Mouse (Mus musculus): ENCODE results near the gene Ppp1r12b.
A peak's percentile ranks its signal among the peaks of the same experiment; 100 is the strongest.

Gene Ppp1r12b

GRCm38 (mm10) chr1:134829635-134830034, 126.1 kb downstream of the Ppp1r12b start:
- TF ChIP-seq POU5F1 (IDR thresholded peaks at IDR 0.05; ENCODE audit: borderline replicate concordance, low read length), result no peak
- TF ChIP-seq CTCF (conservative IDR thresholded peaks at IDR 0.05; ENCODE audit: low read length), result 0 out of 2 replicates have a peak, but pooled peaks have one; percentile 5
- Histone ChIP-seq H3K9me3 (ENCODE audit: low read length) (no peaks in the 10 kb centered on the region), H3K4me1 (replicated peaks; ENCODE audit: low read depth, low read length) (no peaks in the 10 kb centered on the region; the same call in 1 of the 2 replicates), H3K27me3 (ENCODE audit: insufficient read depth, low read length) (no peaks in the 10 kb centered on the region), H3K4me3 (replicated peaks; ENCODE audit: low read length) (no peak overlapping the region), H3K36me3 (ENCODE audit: insufficient read depth, low read length) (peaks cover 4% of the 10 kb centered on the region; the same call in 1 of the 2 replicates)

GRCm38 (mm10) chr1:134824896-134825295, 130.8 kb downstream of the Ppp1r12b start:
- Histone ChIP-seq H3K4me3 (replicated peaks; ENCODE audit: low read length) (no peak overlapping the region), H3K27me3 (ENCODE audit: insufficient read depth, low read length) (no peaks in the 10 kb centered on the region), H3K36me3 (ENCODE audit: insufficient read depth, low read length) (no peaks in the 10 kb centered on the region), H3K9me3 (ENCODE audit: low read length) (no peaks in the 10 kb centered on the region), H3K4me1 (replicated peaks; ENCODE audit: low read depth, low read length) (no peaks in the 10 kb centered on the region)
- TF ChIP-seq NANOG (IDR thresholded peaks at IDR 0.05; ENCODE audit: borderline replicate concordance, low read length), result no peak
- TF ChIP-seq POU5F1 (IDR thresholded peaks at IDR 0.05; ENCODE audit: borderline replicate concordance, low read length), result no peak
- no peak for TF ChIP-seq CTCF (conservative IDR thresholded peaks at IDR 0.05; ENCODE audit: low read length)

GRCm38 (mm10) chr1:134823842-134824241, 131.9 kb downstream of the Ppp1r12b start:
- Histone ChIP-seq H3K9me3 (ENCODE audit: low read length) (no peaks in the 10 kb centered on the region), H3K4me3 (replicated peaks; ENCODE audit: low read length) (no peak overlapping the region), H3K36me3 (ENCODE audit: insufficient read depth, low read length) (no peaks in the 10 kb centered on the region), H3K4me1 (replicated peaks; ENCODE audit: low read depth, low read length) (no peaks in the 10 kb centered on the region), H3K27me3 (ENCODE audit: insufficient read depth, low read length) (no peaks in the 10 kb centered on the region)
- no peak for TF ChIP-seq CTCF (conservative IDR thresholded peaks at IDR 0.05; ENCODE audit: low read length)
- TF ChIP-seq POU5F1 (IDR thresholded peaks at IDR 0.05; ENCODE audit: borderline replicate concordance, low read length), result no peak
- TF ChIP-seq NANOG (IDR thresholded peaks at IDR 0.05; ENCODE audit: borderline replicate concordance, low read length), result no peak

GRCm38 (mm10) chr1:134823323-134823722, 132.4 kb downstream of the Ppp1r12b start:
- H3K4me3 ChIP-seq (replicated peaks; ENCODE audit: low read length), result no peak overlapping the region
- TF ChIP-seq NANOG (IDR thresholded peaks at IDR 0.05; ENCODE audit: borderline replicate concordance, low read length) (no peak), POU5F1 (IDR thresholded peaks at IDR 0.05; ENCODE audit: borderline replicate concordance, low read length) (no peak), CTCF (conservative IDR thresholded peaks at IDR 0.05; ENCODE audit: low read length) (no peak)
- H3K36me3 ChIP-seq (ENCODE audit: insufficient read depth, low read length), result no peaks in the 10 kb centered on the region
- H3K27me3 ChIP-seq (ENCODE audit: insufficient read depth, low read length), result no peaks in the 10 kb centered on the region
- no peaks in the 10 kb centered on the region for H3K9me3 ChIP-seq (ENCODE audit: low read length)
- H3K4me1 ChIP-seq (replicated peaks; ENCODE audit: low read depth, low read length), result no peaks in the 10 kb centered on the region

GRCm38 (mm10) chr1:134820882-134821281, 134.9 kb downstream of the Ppp1r12b start:
- no peaks in the 10 kb centered on the region for H3K27me3 ChIP-seq (ENCODE audit: insufficient read depth, low read length)
- no peaks in the 10 kb centered on the region for H3K9me3 ChIP-seq (ENCODE audit: low read length)
- TF ChIP-seq NANOG (IDR thresholded peaks at IDR 0.05; ENCODE audit: borderline replicate concordance, low read length) (no peak), POU5F1 (IDR thresholded peaks at IDR 0.05; ENCODE audit: borderline replicate concordance, low read length) (no peak), CTCF (conservative IDR thresholded peaks at IDR 0.05; ENCODE audit: low read length) (no peak)
- no peaks in the 10 kb centered on the region for H3K36me3 ChIP-seq (ENCODE audit: insufficient read depth, low read length)
- H3K4me1 ChIP-seq (replicated peaks; ENCODE audit: low read depth, low read length), result no peaks in the 10 kb centered on the region
- no peak overlapping the region for H3K4me3 ChIP-seq (replicated peaks; ENCODE audit: low read length)

GRCm38 (mm10) chr1:134819196-134819595, 136.5 kb downstream of the Ppp1r12b start:
- TF ChIP-seq NANOG (IDR thresholded peaks at IDR 0.05; ENCODE audit: borderline replicate concordance, low read length) (no peak), CTCF (conservative IDR thresholded peaks at IDR 0.05; ENCODE audit: low read length) (no peak), POU5F1 (IDR thresholded peaks at IDR 0.05; ENCODE audit: borderline replicate concordance, low read length) (no peak)
- Histone ChIP-seq H3K36me3 (ENCODE audit: insufficient read depth, low read length) (no peaks in the 10 kb centered on the region), H3K4me1 (replicated peaks; ENCODE audit: low read depth, low read length) (no peaks in the 10 kb centered on the region), H3K9me3 (ENCODE audit: low read length) (no peaks in the 10 kb centered on the region), H3K27me3 (ENCODE audit: insufficient read depth, low read length) (no peaks in the 10 kb centered on the region), H3K4me3 (replicated peaks; ENCODE audit: low read length) (no peak overlapping the region)

- no peak for TF ChIP-seq NANOG (IDR thresholded peaks at IDR 0.05; ENCODE audit: borderline replicate concordance, low read length)
- TF ChIP-seq CTCF (conservative IDR thresholded peaks at IDR 0.05; ENCODE audit: low read length), result no peak
- no peak for TF ChIP-seq POU5F1 (IDR thresholded peaks at IDR 0.05; ENCODE audit: borderline replicate concordance, low read length)
- H3K27me3 ChIP-seq (ENCODE audit: insufficient read depth, low read length), result no peaks in the 10 kb centered on the region
- H3K9me3 ChIP-seq (ENCODE audit: low read length), result no peaks in the 10 kb centered on the region
- no peaks in the 10 kb centered on the region for H3K4me1 ChIP-seq (replicated peaks; ENCODE audit: low read depth, low read length)
- no peak overlapping the region for H3K4me3 ChIP-seq (replicated peaks; ENCODE audit: low read length)
- H3K36me3 ChIP-seq (ENCODE audit: insufficient read depth, low read length), result no peaks in the 10 kb centered on the region
Measured at GRCm38 (mm10) chr1:134818716-134819115, 137.0 kb downstream of the Ppp1r12b start.

- H3K4me3 ChIP-seq (replicated peaks; ENCODE audit: low read length), result no peak overlapping the region
- H3K4me1 ChIP-seq (replicated peaks; ENCODE audit: low read depth, low read length), result no peaks in the 10 kb centered on the region
- no peak for TF ChIP-seq POU5F1 (IDR thresholded peaks at IDR 0.05; ENCODE audit: borderline replicate concordance, low read length)
- no peak for TF ChIP-seq CTCF (conservative IDR thresholded peaks at IDR 0.05; ENCODE audit: low read length)
- no peak for TF ChIP-seq NANOG (IDR thresholded peaks at IDR 0.05; ENCODE audit: borderline replicate concordance, low read length)
- H3K27me3 ChIP-seq (ENCODE audit: insufficient read depth, low read length), result no peaks in the 10 kb centered on the region
- H3K9me3 ChIP-seq (ENCODE audit: low read length), result no peaks in the 10 kb centered on the region
- no peaks in the 10 kb centered on the region for H3K36me3 ChIP-seq (ENCODE audit: insufficient read depth, low read length)
Measured at GRCm38 (mm10) chr1:134817916-134818595, 137.7 kb downstream of the Ppp1r12b start.

- TF ChIP-seq POU5F1 (IDR thresholded peaks at IDR 0.05; ENCODE audit: borderline replicate concordance, low read length), result no peak
- H3K9me3 ChIP-seq (ENCODE audit: low read length), result no peaks in the 10 kb centered on the region
Measured at GRCm38 (mm10) chr1:134817120-134817519, 138.6 kb downstream of the Ppp1r12b start.

More at GRCm38 (mm10) chr1:134817120-134817519, 138.6 kb downstream of the Ppp1r12b start:
- Histone ChIP-seq H3K4me3 (replicated peaks; ENCODE audit: low read length) (no peak overlapping the region), H3K36me3 (ENCODE audit: insufficient read depth, low read length) (no peaks in the 10 kb centered on the region), H3K27me3 (ENCODE audit: insufficient read depth, low read length) (no peaks in the 10 kb centered on the region), H3K4me1 (replicated peaks; ENCODE audit: low read depth, low read length) (no peaks in the 10 kb centered on the region)
